Mouse (Mus musculus): ENCODE data around the gene Gipc2.

DNA sequence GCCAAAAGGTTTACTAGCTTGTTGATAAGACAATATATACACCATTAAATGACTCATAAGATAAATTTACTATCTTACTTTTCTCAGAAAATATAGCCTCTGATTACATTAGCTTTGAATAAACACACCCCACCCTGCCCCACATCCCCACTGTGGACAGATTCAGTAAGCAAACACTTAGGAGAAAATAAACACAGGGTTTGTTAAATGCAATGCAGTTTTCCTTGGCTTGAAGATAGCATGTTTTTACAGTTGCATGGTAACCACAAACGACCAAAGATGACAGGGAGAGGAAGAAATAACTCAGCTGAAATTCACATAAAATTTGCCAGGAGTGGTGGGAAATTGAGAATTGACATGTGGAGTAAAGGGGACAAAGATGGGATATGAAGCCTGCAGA lies 4.4 kb upstream of the Gipc2 start:
- no peak for TF ChIP-seq POLR2A (IDR thresholded peaks at IDR 0.05; ENCODE audit: extremely low read depth, insufficient read depth, low read length)
- TF ChIP-seq CTCF (IDR thresholded peaks at IDR 0.05; ENCODE audit: extremely low read depth, insufficient read depth, low read length) = no peak
